ENCODE assay signal across 8 mouse cellular contexts in genomic region chr13:46736479-46736865, GRCm38 (mm10). TPM values are rescaled to one million over a fixed set of nuclear protein-coding genes. Genes with fewer than 3 reads are reported as not detected.
DNase-seq lines count a peak whose midpoint lies in the region; ATAC-seq and TF ChIP-seq lines count a peak whose summit lies in the region.

No protein-coding gene starts in this region.

- no peaks in the 10 kb centered on the region for H3K36me3 ChIP-seq in ES-Bruce4 (ENCODE audit: control insufficient read depth, insufficient read depth, low read length, poor library complexity, severe bottlenecking)
- H3K36me3 ChIP-seq in forebrain, embryonic 11.5 days (ENCODE audit: control insufficient read depth, insufficient read depth, low read length), result no peaks in the 10 kb centered on the region
- H3K36me3 ChIP-seq in intestine, embryonic 15.5 days, result no peaks in the 10 kb centered on the region
- H3K36me3 ChIP-seq in megakaryocyte, embryonic 14.5 days (replicated peaks; ENCODE audit: low read length), result no peaks in the 10 kb centered on the region

- TF ChIP-seq EP300 in ES-Bruce4 (IDR thresholded peaks at IDR 0.05; ENCODE audit: insufficient read depth, low read depth, low read length), result no peak

- TF ChIP-seq POLR2A in ES-Bruce4 (IDR thresholded peaks at IDR 0.05; ENCODE audit: insufficient read depth, low read length), result no peak

- peak overlapping the region; percentile 51 for H3K4me3 ChIP-seq in ES-Bruce4 (ENCODE audit: low read depth, low read length)
- H3K4me3 ChIP-seq in forebrain, embryonic 11.5 days (ENCODE audit: low read depth, low read length), result peak overlapping the region; percentile 26
- H3K4me3 ChIP-seq in intestine, embryonic 15.5 days (replicated peaks), result peak overlapping the region; percentile 49
- H3K4me3 ChIP-seq in megakaryocyte, embryonic 14.5 days (replicated peaks), result peak overlapping the region; percentile 95

- H3K4me2 ChIP-seq in forebrain, embryonic 11.5 days (ENCODE audit: low read depth, low read length, severe bottlenecking), result peak overlapping the region; percentile 54
- peak overlapping the region; percentile 91 for H3K4me2 ChIP-seq in intestine, embryonic 15.5 days (replicated peaks)

- no peaks in the 10 kb centered on the region for H3K9me3 ChIP-seq in ES-Bruce4 (replicated peaks; ENCODE audit: control insufficient read depth, insufficient read depth, low read length, poor library complexity, severe bottlenecking)
- H3K9me3 ChIP-seq in forebrain, embryonic 11.5 days (ENCODE audit: control insufficient read depth, low read length), result no peaks in the 10 kb centered on the region
- no peaks in the 10 kb centered on the region for H3K9me3 ChIP-seq in intestine, embryonic 15.5 days
- H3K9me3 ChIP-seq in megakaryocyte, embryonic 14.5 days, result no peaks in the 10 kb centered on the region

- 0 out of 2 replicates have a peak overlapping the region, but pooled peaks have one; percentile 9 for H3K27ac ChIP-seq in ES-Bruce4 (ENCODE audit: insufficient read depth, low read length)
- no peak overlapping the region for H3K27ac ChIP-seq in forebrain, embryonic 11.5 days (ENCODE audit: low read depth, low read length)
- H3K27ac ChIP-seq in intestine, embryonic 15.5 days, result 0 out of 2 replicates have a peak overlapping the region, but pooled peaks have one; percentile 48

- peak overlapping the region; percentile 19 for H3K9ac ChIP-seq in ES-Bruce4 (ENCODE audit: low read depth, poor library complexity, severe bottlenecking)
- peak overlapping the region; percentile 47 for H3K9ac ChIP-seq in forebrain, embryonic 11.5 days (ENCODE audit: low read length)
- peak overlapping the region; percentile 29 for H3K9ac ChIP-seq in intestine, embryonic 15.5 days

- WGBS in forebrain, embryonic 11.5 days, result 5% methylated on average over 12 of the region's 12 CpGs
- under 1% methylated on average over 12 of the region's 12 CpGs for WGBS in intestine, embryonic 15.5 days

- peak; percentile 32 for DNase-seq in gastrocnemius, postnatal 25 days
- DNase-seq in gastrocnemius, adult 8-10 months (ENCODE audit: low spot score in 2 of 2), result no peak
- DNase-seq in forebrain, embryonic 11.5 days (ENCODE audit: low spot score), result no peak
- peak; percentile 68 for DNase-seq in thymus, postnatal 0 days (ENCODE audit: low spot score)
- DNase-seq in frontal cortex, postnatal 36 days (ENCODE audit: low spot score in 2 of 2), result no peak

- no peak for ATAC-seq in forebrain, embryonic 11.5 days (replicated peaks; ENCODE audit: low FRiP score)
- peak; percentile 50 for ATAC-seq in intestine, embryonic 15.5 days

- no peaks in the 10 kb centered on the region for H3K27me3 ChIP-seq in ES-Bruce4 (ENCODE audit: control insufficient read depth, insufficient read depth, low read length, poor library complexity, severe bottlenecking)
- no peaks in the 10 kb centered on the region for H3K27me3 ChIP-seq in forebrain, embryonic 11.5 days (ENCODE audit: control insufficient read depth, insufficient read depth, low read length)
- H3K27me3 ChIP-seq in intestine, embryonic 15.5 days (replicated peaks), result no peaks in the 10 kb centered on the region
- H3K27me3 ChIP-seq in megakaryocyte, embryonic 14.5 days (replicated peaks), result no peaks in the 10 kb centered on the region

- H3K4me1 ChIP-seq in ES-Bruce4 (ENCODE audit: control insufficient read depth, insufficient read depth, low read length), result peaks cover 2% of the 10 kb centered on the region
- H3K4me1 ChIP-seq in forebrain, embryonic 11.5 days (replicated peaks; ENCODE audit: control insufficient read depth, insufficient read depth, low read length), result 0 out of 2 replicates have a peak, but pooled peaks cover 6% of the 10 kb centered on the region
- H3K4me1 ChIP-seq in intestine, embryonic 15.5 days (replicated peaks), result peaks cover 7% of the 10 kb centered on the region; the same call in 1 of the 2 replicates
- H3K4me1 ChIP-seq in megakaryocyte, embryonic 14.5 days, result peaks cover 50% of the 10 kb centered on the region

- no peak for TF ChIP-seq CTCF in ES-Bruce4 (IDR thresholded peaks at IDR 0.05; ENCODE audit: low read depth, low read length)

RNA-seq across cellular contexts. Expression of gene Nup153, which starts 8.7 kb away (rescaled TPM):
- 10 to 100 TPM; 31.3 to 40.2 TPM for total RNA-seq in gastrocnemius, postnatal 25 days (2021)
- total RNA-seq in gastrocnemius, adult 8-10 months (2022), result 10 to 100 TPM; 35.3 to 47.4 (median 37.5) TPM
- polyA plus RNA-seq in ES-Bruce4 (2011; ENCODE audit: insufficient read depth, insufficient read length, low read depth, missing spikeins), result 221 and 232 TPM in 2 replicates
- polyA plus RNA-seq in forebrain, embryonic 11.5 days (2014; fragmentation: Nextera tagmentation; extraction: Ambion mirVana), result 49.3 and 49.7 TPM in 2 replicates
- 20.3 and 21.4 TPM in 2 replicates for polyA plus RNA-seq in intestine, embryonic 15.5 days (2015; fragmentation: Nextera tagmentation; extraction: Ambion mirVana)
- 0.53 and 2.4 TPM in 2 replicates for polyA plus RNA-seq in megakaryocyte, embryonic 14.5 days (2012; ENCODE audit: insufficient read depth, low replicate concordance)
- 19.5 and 22.2 TPM in 2 replicates for polyA plus RNA-seq in thymus, postnatal 0 days (2015; fragmentation: Nextera tagmentation; extraction: Ambion mirVana)

Comparison
In these comparisons a context has a peak if more than half of its experiments do, and no peak if none do; other contexts are left out.
1. DNase-seq: peak in gastrocnemius, postnatal 25 days (single experiment) and thymus, postnatal 0 days (single experiment); none in gastrocnemius, adult 8-10 months (0 of 2), forebrain, embryonic 11.5 days (single experiment) and frontal cortex, postnatal 36 days (0 of 2).
2. H3K4me3 ChIP-seq: peak in every context shown above with its lines; median percentile 95 in megakaryocyte, embryonic 14.5 days; 51 in ES-Bruce4; 49 in intestine, embryonic 15.5 days; 26 in forebrain, embryonic 11.5 days.
3. Peak in every context shown above with its lines, with median percentiles within 50 percentile points of each other: H3K9ac ChIP-seq.